Mouse (Mus musculus) right cerebral cortex, postnatal 10 days (tissue): Measurements from ENCODE around the gene Crtc2.

Source experiments
- DNase-seq, 2 experiments: peaks; one replicate each; pipeline ENCODE4 v3.0.0; 2021; ENCODE audit warnings: low spot score in 2 of 2

Crtc2 gene

GRCm38 (mm10) chr3:90309589-90309988, 55.6 kb downstream of the Crtc2 start:
- no peak for DNase-seq

DNA sequence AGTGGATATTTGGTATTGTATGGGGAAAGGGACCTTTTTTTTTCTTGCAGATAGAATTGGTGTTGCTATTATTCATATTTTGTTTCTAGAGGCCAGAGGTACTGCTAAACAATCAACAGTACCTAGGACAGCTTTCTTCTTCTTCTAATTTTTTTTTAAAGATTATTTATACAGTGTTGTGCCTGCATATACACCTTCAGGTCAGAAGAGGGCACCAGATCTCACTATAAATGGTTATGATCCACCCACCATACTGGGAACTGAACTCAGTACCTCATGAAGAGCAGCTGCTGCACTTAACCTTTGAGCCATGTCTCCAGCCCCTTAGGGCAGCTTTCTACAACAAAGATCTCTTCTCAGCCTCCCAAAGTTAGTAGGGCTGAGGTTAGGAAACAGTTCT, 59.4 kb downstream of the Crtc2 start:
- DNase-seq = no peak
